Mouse (Mus musculus) right cerebral cortex, postnatal 25 days (tissue): ENCODE results near the gene Upk3a.

Experiments used
- DNase-seq: peaks from one replicate; pipeline ENCODE4 v3.0.0; 2022

Upk3a gene

DNA sequence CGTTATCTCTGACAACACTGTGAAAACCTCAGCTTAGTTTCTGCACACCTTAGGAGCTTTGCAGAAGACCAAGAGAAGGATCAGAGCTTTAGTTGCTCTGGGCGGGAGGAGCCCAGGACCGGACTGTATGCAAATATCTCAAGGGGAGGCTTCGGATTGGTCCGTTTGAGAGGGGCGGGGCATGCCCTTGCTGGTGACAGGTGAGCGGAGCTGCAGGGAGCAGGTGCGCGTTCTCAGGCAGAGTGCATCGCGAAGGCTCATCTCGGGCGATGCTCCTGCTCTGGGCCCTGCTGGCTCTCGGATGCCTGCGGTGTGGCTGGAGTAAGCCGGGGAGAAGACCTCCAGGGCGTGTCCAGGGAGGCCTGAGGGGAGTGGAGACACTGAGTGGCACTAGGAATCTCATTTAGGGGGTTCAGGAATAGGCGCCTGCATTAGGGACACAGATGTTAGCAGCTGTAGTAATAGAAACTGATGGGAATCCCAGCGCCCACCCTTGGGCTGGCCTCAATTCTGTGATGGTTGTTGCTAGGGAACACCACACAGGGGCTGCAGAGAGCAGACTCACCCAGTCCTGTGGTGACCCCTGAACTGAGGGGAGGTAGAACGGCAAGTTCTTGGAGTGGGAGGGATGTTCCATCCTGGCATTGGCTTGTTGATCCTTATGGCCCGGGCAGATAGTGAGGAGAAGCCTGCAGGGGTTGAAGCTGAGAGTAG lies at the start of gene Upk3a:
TSS of gene Upk3a (plus strand) at position 191 of the 714 bp plus-strand sequence.
- no peak for DNase-seq

DNA sequence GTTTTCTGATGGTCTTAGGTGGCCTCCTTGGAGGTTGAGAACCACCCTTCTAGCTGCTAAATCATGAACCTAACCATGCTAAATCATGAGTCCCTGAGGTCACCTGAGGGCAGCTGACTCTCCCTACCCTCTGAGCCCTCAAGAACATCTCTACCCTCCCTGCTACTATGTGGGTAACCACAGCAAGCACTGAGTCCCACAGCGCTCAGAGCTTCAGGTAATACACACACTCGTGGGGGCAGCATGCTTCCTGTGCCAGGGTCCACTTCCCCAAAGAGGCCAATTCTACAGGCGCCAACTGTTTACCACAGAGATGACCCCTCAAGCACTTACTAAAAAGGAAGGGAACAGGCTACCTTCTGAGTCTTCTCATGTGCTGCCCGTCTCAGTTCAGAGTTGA lies 48.4 kb upstream of the Upk3a start:
- no peak for DNase-seq

GRCm38 (mm10) chr15:84972860-84973543 lies 43.9 kb upstream of the Upk3a start:
- no peak for DNase-seq

- no peak for DNase-seq
Observed at GRCm38 (mm10) chr15:84973544-84973871, 43.4 kb upstream of the Upk3a start.

- DNase-seq = peak; percentile 81
Observed at GRCm38 (mm10) chr15:84975729-84976128, 41.2 kb upstream of the Upk3a start.

GRCm38 (mm10) chr15:84981609-84982313 lies 35.2 kb upstream of the Upk3a start:
- no peak for DNase-seq

DNA sequence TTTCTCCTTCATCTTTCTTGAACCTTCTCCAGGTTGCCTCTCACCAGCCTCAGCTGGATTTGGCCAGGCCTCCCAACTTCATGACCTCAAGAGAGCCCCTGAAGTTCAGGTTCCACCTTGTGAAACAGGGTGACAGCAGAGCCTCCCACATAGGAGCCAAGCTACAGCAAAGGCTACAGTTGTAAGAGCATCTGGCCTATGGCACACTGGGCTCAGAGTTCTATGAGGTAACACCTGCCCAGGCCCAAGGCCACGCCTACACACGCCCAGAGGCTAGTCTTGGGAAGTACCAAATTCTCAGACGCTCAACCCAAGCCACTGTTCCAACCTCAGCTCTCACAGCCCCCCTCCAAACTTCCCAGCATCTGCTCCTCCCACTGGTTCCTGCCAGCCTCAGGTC lies 34.1 kb upstream of the Upk3a start:
- no peak for DNase-seq

DNA sequence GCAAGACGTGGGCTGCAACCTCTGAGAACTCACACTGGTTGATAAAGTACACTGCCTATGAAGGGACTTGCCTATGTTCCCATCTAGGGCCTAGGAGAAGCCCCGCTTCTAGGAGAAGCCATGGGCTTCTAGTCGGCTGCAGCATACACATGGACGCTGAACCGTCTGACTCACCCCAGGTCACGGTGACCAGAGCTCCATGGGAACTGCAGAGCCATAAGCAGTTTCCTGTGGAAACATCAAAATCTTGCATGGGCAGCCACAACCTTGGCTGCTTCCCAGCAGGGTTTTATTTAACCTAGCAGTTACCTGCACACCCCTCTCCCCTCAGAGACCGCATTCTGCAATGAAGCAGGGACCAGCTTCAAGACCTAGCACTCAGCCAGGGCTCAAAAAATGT lies 33.2 kb upstream of the Upk3a start:
- DNase-seq = no peak

- DNase-seq = no peak
Observed at GRCm38 (mm10) chr15:84985516-84986160, 31.3 kb upstream of the Upk3a start.

DNA sequence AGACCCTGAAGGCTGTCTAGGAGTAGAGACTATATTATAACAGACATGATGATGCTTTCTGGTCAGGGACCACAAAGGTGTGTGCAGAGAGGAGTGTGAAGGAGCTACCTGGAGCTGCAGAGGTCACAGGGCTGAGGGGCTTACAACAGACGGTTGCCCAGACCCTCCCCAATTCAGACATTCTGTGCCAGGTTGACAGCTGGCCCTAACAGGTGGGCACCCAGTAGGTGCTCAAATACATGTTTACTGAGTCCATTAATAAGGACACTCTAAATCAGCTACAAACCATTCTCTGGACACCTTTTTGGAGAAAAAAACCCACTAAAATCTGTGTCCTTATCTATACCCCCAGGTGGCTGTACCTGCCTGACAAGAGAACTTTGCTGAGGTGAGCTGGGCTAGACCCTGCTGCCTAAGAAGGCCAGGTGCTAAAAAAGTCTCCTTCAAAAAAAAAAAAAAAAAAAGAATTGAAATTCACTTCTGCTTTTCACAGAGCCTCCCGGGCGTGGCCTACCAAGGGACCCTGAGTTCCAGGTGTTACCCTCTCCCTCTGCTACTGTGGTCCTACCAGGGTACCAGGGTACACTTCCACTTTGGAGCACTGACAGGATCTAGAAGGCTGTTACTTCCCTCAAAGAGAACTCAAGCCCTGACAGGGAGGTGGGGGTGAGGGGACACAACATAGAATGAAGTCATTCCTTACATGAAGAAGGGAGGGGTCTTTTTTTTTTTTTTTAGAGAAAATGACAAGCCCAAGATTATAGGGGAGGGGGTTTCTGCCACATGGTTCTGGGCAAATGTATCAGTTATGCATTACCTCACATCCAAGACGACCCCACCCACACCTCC lies 30.5 kb upstream of the Upk3a start:
- no peak for DNase-seq

- DNase-seq = peak; percentile 59
Observed at GRCm38 (mm10) chr15:84987020-84987815, 29.7 kb upstream of the Upk3a start.

DNA sequence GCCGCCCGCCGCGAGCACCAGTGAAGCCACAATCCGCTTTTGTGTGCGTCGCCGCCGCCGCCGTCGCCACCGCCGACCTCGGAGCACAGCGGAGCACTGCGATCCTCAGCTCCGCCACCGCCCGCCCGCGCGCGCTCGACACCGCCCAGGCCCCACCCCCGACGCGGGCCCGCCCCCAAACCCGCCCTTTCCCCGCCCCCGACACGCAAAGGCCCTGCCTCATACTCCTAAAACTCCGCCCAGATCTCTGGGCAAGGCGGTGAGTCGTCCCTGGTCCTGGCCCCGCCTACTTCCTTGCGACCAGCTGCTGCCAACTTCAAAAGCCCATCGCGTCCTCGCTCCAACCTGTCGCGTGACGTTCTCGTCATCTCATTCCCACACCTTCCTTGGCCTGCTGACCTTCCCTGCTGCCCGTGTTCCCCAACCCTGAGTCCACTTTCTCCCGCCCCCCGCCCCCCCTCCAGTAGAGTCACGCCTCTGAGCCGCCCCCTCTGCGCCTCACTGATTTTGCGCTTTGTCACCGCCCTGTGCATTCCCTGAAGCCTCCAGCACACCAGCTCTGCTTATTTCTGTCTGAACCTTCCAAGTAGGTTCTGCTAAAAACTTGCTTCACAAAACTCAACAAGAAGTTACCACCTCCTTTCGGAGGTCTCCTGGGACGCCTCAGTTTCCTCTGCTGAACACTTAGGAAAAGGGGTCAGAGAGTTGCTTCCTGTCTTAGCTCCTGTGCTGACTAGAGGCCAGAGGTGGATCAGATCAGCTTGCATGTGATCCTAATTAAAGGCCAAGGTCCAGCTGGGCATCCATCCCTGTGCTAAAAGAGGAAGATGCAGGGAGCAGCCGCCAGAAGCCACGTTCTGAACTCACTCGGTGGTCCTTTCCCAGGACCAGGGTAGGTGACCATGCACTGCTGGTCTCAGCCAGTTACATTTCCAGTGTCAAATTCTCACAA lies 28.8 kb upstream of the Upk3a start, which contains the start of gene 5031439G07Rik:
TSS of gene 5031439G07Rik (minus strand) at position 678 of the 952 bp plus-strand sequence.
- peak; percentile 88 for DNase-seq

DNA sequence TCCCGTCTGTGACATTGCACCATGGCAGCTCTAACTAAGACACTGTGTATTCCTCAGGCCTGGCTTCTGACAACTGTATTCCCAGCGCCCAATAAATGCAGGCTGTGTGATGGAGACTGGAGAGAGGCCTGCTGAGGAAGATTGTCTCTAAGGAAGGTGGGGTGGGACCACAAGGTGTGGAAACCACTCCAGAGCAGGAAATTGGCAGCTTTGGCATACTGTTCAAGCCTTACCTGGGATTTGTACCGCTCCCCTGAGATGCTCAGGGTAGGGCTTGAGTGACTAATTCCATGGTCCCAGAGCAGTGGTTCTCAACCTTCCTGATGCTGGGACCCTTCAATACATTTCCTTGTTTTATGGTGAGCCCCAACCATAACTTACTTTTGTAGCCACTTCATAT lies 27.8 kb upstream of the Upk3a start:
- DNase-seq = no peak

DNA sequence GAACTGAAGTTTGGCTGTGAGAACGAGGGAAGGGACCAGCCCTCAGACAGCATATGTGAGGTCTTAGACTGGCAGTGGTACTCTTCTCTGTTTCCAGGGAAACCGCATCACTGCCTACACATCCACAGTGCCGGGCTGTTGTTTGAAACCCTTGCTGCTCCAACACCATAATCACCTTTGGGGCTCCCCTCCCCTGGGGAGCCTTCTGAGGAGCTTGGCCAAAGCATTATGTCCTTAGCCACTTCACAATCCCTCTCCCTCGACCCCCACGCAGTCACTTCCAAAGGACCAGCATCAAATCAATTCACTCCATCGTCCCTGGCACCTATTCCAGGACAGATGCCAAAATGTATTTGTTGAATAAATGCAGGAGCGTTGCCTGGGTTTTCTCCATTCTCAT lies 27.2 kb upstream of the Upk3a start:
- peak; percentile 30 for DNase-seq

- peak; percentile 20 for DNase-seq
Observed at GRCm38 (mm10) chr15:84994498-84994897, 22.4 kb upstream of the Upk3a start.

DNA sequence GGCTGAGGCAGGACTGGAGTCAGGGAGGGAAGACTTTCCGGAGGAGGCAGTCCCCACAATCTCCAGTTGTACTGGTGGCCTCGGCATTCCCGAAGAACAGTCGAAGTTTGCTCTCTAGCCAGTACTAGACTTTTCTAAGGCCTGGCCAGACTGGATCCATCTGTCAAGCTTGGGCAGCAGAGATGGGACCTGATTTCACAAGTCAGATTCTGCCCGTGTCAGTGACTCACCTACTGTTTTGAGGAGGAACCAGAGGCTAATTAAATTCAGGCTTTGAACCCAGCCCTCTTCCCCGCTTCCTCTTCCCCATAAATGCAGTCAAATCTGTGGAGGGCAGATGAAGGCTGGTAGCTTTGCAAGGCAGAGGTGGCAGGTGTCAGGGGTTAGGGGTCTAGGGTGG lies 21.9 kb upstream of the Upk3a start:
- DNase-seq = no peak

GRCm38 (mm10) chr15:84995967-84996366 lies 21.0 kb upstream of the Upk3a start:
- DNase-seq = no peak

DNA sequence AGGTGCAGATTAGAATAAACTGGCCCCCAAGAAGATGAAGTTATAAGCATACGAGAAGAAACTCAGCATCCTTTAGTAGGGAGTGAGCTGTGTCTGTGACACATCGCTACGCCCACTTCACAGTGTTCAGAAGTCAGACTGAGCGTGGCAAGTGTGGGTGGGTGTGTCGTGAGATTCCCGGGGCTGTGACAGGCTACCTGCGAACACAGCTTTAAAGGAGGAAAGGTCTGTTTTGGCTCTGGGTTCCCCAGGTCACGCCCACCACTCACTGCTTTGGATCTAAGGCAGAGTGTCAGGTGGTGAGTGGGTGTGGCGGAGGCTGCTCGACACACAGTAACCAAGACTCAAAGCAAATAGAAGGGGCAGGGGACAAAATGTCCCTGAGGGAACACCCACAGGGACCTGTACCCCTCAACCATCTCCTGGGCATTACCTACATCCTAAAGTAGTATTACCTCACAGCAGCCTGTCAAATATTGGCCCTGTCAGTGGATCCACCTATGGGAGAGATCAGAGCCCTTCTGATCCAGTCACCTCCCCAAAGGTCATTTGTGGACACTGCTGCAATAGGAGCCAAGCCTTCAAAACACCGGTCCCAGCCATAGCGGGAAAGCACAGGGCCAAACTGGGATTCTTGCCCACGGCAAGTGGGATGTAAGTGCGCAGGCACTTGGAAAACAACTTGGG lies 19.0 kb upstream of the Upk3a start:
- peak; percentile 69 for DNase-seq

DNA sequence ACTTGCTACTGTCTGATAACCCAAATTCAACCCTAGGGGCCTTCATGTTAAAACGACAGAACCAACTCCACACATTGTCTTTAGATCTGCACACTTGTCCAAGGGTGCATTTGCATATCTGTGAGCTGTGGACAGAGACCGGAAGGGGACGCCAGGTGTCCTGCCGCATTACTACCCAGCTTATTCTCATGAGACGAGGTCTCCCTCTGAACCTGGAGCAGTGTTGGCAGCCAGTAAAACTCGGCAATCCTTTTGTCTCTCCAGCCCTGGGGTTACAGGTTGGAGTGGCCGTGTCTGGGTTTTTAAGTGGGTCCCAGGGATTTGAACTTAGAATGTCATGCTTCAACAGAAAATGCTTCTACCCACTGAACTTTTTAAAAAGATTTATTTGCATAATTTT lies 17.0 kb upstream of the Upk3a start:
- no peak for DNase-seq
